Mouse (Mus musculus) Patski (cell line): Measurements from ENCODE around the gene Pkp3. TPM values are rescaled to one million over a fixed set of nuclear protein-coding genes. Genes with fewer than 3 reads are reported as not detected.

Source experiments
- ATAC-seq: fragments of 100-300 bp; one replicate; pipeline ENCODE4 v1.8.0; 2021
- CTCF ChIA-PET: fragments of 350-600 bp; sonication (Branson Sonifier 250); formaldehyde crosslinking; loops from one replicate; lab custom pipeline; 2022; ENCODE audit warnings: inconsistent platforms; lab: Charles Lee
- POLR2A ChIA-PET: fragments of 350-600 bp; sonication (Branson Sonifier 250); formaldehyde crosslinking; loops from one replicate; lab custom pipeline; 2022; ENCODE audit warnings: antibody characterized with exemption, inconsistent platforms; lab: Charles Lee
- DNase-seq: peaks from one replicate; pipeline ENCODE4 v3.0.0-alpha.2; 2011; ENCODE audit warnings: low read depth, low spot score
- H3K27me3 ChIP-seq: fragments of 371-371 bp; one replicate; pipeline ENCODE4 v1.5.1; 2021
- CTCF ChIP-seq: fragments of 100-300 bp; IDR thresholded peaks from one replicate; pipeline ENCODE4 v1.5.1; 2021
- in situ Hi-C: fragments of 300-500 bp; cut with MboI; formaldehyde crosslinking; loops from 3 replicates; pipeline ENCODE4 v1.11.1; 2018; ENCODE audit warnings: low pct_unique_long_range_greater_than_20kb, mixed read lengths
- polyA plus RNA-seq: library from polyadenylated mRNA; unstranded; gene quantifications from one replicate; pipeline ENCODE4 v1.2.3, GENCODE M21; 2021

Pkp3 gene
- polyA plus RNA-seq, 1 experiment from 2014 or later = 2.2 TPM

DNA sequence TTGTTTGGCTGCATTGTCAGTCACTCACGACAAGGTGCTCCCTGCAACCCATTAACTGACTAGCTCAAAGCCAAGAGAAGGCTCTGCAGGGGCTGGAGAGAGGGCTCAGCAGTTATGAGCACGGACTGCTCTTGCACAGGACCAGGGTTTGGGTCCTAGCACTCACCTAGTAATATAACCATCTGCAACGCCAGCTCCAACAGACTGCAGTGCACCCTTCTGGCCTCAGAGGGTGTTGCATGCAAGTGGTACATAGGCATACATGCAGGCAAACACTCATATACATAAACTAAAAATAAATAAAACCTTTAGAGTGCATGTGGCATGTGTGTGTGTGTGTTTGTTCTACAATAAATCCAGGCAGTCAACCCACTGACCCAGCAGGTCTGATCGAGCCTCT is 22.2 kb upstream of the Pkp3 start:
- no peaks in the 10 kb centered on the region for H3K27me3 ChIP-seq
- ATAC-seq (no peak), DNase-seq (no peak)
- ChIA-PET CTCF (interaction anchor here (1.3 kb wide), 1 partner anchor 120 kb away, joined by 3 read pairs; no protein-coding TSS in a partner anchor), POLR2A (no interaction called here)
- in situ Hi-C loops = loop anchor here (5.0 to 10.0 kb wide), 2 partner anchors 119 to 213 kb away; partner anchors contain the start of gene Rnh1
- no peak for TF ChIP-seq CTCF

DNA sequence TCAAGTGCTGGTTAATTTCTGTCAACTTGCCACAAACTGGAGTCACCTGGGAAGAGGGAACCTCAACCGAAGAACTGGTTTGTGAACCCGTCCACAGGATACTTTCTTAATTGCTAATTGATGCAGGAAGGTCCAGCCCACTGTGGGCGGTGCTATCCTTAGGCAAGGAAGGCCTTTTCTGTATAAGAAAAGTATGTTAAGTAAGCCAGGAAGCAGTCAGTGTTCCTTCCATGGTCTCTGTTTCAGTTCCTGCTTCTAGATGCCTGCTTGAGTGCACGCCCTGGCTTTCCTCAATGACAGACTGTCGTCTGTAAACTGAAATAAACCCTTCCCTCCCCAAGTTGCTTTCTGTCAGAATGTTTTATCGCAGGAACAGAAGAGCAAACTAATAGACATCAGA is 21.0 kb upstream of the Pkp3 start:
- in situ Hi-C loops = loop anchor here (5.0 to 10.0 kb wide), 2 partner anchors 118 to 215 kb away; partner anchors contain the start of gene Rnh1
- POLR2A ChIA-PET = no interaction called here
- no peaks in the 10 kb centered on the region for H3K27me3 ChIP-seq
- ATAC-seq (no peak), DNase-seq (no peak)
- CTCF ChIA-PET = no interaction called here
- TF ChIP-seq CTCF = no peak

DNA sequence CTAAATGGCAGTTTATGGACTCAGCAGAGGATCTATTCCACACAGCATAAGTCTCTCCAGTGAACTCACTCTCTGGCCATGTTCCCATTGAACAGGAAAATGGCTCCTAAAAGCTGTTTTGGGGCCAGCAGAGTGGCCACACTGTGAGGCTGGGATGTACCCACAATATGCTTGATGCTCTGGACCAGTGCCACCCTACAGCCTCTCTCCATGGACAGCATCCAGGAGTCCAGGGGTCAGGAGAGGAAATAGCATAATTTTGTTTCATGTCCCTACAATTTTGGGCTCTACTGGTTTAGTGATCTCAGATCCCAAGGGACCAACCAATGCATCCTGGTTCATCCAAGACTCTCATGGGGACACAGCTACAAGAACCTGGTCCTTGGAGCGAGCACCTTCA is 20.5 kb upstream of the Pkp3 start:
- DNase-seq (no peak), ATAC-seq (no peak)
- ChIA-PET POLR2A (no interaction called here), CTCF (no interaction called here)
- no peaks in the 10 kb centered on the region for H3K27me3 ChIP-seq
- no peak for TF ChIP-seq CTCF
- in situ Hi-C loops = loop anchor here (5.0 to 10.0 kb wide), 2 partner anchors 117 to 215 kb away; partner anchors contain the start of gene Rnh1

DNA sequence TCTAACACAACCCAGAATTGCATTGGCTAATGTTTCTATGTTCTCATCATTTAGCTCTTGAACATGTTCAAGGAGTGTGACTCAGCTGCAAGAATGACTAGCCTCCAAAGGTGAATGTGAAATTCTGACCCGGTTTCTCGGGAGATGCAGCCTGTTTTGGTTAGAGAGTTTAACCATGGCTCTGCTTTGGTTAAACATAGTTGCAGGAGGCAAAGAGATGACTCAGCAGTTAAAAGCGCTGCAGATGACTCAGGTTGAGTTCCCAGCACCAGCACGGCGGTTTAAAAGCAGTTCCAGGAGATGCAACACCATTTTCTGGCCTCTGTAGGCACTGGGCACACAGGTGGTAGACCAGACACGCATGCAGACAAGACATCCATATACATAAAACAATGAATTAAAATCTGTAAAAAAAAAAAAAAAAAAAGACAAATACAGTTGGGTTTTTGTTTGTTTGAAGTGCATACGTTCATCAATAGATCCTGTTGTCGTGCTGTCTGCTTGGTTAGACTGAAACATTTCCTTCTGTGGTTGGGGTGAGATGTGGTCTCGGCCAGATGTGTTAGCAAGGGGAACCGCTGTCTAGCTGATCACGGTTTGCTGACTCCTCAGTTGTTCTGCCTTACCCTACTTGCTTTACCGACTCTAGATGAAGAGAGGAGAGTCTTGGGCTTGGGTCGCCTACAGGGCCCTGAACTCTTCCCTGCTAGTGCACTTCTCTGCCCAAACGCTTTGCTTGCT is 19.2 kb upstream of the Pkp3 start:
- DNase-seq = no peak
- POLR2A ChIA-PET = interaction anchor here (0.7 kb wide), 1 partner anchor 32 kb away, joined by 7 read pairs; no protein-coding TSS in a partner anchor
- peak; percentile 22 for ATAC-seq
- in situ Hi-C loops = loop anchor here (5.0 to 10.0 kb wide), 2 partner anchors 116 to 216 kb away; partner anchors contain the start of gene Rnh1
- TF ChIP-seq CTCF = no peak
- H3K27me3 ChIP-seq = no peaks in the 10 kb centered on the region
- CTCF ChIA-PET = no interaction called here

DNA sequence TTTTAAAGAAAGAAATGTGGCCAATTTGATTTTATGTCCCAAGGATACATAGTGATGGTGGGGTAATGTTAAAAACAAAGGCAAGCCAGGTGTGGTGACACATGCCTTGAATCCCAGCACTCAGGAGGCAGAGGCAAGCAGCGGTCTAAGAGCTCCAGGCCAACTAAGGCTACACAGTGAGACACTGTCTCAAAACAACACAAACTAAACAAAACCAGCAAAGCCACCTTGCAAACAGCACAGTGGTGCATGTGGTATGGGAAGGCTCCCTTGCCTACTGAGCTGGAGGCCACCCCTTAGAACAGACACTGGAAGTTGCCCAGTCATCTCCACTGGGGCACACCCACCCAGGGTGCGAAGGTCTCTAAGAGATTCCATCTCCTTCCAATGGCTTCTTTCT is 18.1 kb upstream of the Pkp3 start:
- in situ Hi-C loops = loop anchor here (5.0 to 10.0 kb wide), 2 partner anchors 115 to 218 kb away; partner anchors contain the start of gene Rnh1
- CTCF ChIA-PET = interaction anchor here (1.2 to 1.7 kb wide), 5 partner anchors 10 to 152 kb away, joined by 3 to 6 read pairs (median 5); no protein-coding TSS in a partner anchor

DNA sequence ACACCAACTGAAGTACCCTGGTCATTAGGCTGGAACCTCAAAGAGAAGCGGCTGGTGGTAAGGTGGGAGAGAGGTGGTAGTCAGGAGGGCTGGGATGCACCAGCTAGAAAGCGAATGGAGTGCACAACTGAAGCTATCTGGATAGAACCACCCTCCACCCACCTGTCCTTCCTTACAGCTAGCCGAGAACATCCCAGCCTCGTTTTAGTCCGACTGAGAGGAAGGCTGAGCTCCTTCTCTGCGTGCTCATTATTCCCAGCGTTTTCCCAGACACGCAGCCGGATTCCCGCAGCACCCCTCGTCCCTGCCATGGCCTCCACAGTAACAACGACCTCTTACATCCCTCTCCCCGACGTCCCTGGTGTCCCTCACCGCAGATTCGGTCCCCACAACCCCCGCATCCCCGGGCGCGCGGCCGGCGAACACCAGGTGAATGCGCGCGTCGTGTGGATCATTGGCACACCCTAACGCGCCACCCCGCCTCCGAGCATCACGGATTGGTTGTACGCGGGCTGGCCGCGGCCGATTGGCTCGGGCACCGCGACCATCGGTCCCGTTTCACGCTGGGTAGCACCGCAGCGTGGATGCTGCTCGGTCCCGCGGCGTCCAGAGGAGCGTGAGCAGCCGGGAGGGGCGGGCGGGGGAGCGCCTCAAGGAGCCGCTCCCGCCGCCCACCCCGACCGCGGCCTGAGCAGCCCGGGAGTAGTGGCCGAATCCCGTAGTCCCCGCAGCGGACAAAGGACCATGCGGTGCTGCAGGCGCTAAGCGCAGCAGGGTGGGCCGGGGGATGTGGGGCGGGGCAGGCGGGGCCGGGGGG is 17.4 kb upstream of the Pkp3 start, which contains the start of gene B4galnt4:
Gene B4galnt4 (plus strand): TSS at position 679 of the 817 bp plus-strand sequence.
- ATAC-seq (peak; percentile 63), DNase-seq (no peak)
- CTCF ChIA-PET = interaction anchor here (1.2 to 1.7 kb wide), 6 partner anchors 9 to 152 kb away, joined by 3 to 6 read pairs (median 4); no protein-coding TSS in a partner anchor
- TF ChIP-seq CTCF = no peak
- POLR2A ChIA-PET = interaction anchor here (1.2 to 1.3 kb wide), 2 partner anchors 12 to 52 kb away, joined by 3 read pairs; no protein-coding TSS in a partner anchor
- in situ Hi-C loops = no loop called here
- no peaks in the 10 kb centered on the region for H3K27me3 ChIP-seq

More for the DNA sequence above, 18.1 kb upstream of the Pkp3 start:
- ATAC-seq (no peak), DNase-seq (no peak)
- POLR2A ChIA-PET = interaction anchor here (0.9 to 1.3 kb wide), 2 partner anchors 11 to 133 kb away, joined by 3 read pairs; no protein-coding TSS in a partner anchor
- H3K27me3 ChIP-seq = no peaks in the 10 kb centered on the region
- TF ChIP-seq CTCF = no peak

DNA sequence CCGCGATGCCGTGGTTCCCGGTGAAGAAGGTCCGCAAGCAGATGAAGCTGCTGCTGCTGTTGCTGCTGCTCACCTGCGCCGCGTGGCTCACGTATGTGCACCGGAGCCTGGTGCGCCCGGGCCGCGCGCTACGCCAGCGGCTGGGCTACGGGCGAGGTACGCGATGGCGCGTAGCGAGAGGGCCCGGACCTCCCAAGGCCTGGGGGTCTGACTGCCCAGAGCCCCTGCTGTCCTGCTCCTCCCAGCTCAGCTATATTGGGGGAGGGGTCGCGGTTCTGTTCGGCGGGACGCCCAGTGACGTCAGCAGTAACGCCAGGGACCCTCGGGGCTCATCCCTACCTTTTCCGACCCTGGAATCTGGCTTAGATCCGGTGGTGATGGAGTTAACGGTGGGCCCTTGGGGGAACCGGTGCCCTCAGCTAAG is 16.7 kb upstream of the Pkp3 start:
- ChIA-PET CTCF (interaction anchor here (0.8 to 1.7 kb wide), 4 partner anchors 9 to 153 kb away, joined by 3 to 5 read pairs (median 3); no protein-coding TSS in a partner anchor), POLR2A (interaction anchor here (1.2 kb wide), 1 partner anchor 53 kb away, joined by 3 read pairs; no protein-coding TSS in a partner anchor)
- DNase-seq (no peak), ATAC-seq (no peak)
- in situ Hi-C loops = no loop called here
- H3K27me3 ChIP-seq = no peaks in the 10 kb centered on the region
- TF ChIP-seq CTCF = no peak

DNA sequence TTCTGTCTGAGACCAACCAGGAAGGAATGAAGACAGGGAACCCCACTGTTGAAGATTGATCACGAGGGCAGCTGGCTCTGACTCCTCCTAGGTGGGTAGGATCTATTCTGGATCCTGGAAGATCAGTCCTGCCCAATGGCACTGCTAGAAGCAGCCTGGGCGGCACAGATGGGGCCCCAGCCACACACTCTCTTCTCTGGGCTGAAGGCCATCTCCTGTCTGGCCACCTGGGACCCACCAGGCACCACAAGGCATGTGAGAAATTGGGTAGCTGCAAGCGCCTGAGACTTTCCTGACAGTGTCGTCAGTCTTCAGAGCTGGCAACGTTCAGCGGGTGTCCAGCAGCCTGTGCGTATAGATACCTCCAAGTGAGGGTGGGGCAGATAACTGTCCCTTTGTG is 15.5 kb upstream of the Pkp3 start:
- ChIA-PET CTCF (interaction anchor here (1.6 kb wide), 1 partner anchor 14 kb away, joined by 3 read pairs; no protein-coding TSS in a partner anchor), POLR2A (no interaction called here)

DNA sequence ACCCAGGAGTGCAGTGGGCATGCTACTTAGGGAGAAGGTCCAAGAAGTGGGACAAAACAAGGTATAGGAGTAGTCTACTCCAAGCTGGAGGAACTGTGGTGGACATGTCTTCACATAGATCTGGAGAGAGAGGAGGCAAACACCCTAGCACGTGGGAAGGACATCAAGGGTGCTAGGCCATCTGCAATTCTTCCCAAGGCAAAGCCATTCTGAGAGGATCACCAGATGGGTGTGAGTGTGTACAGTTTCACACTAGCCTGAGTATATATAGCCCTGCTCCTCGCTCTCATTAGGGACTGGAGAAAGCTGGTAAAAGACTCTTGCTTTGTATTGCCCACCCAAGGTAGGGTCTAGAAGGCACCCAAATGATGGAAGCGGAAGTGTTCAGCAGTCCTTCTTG is 14.7 kb upstream of the Pkp3 start:
- no peak for DNase-seq
- ChIA-PET CTCF (no interaction called here), POLR2A (no interaction called here)
- H3K27me3 ChIP-seq = peaks cover under 1% of the 10 kb centered on the region
- no peak for ATAC-seq
- in situ Hi-C loops = no loop called here
- TF ChIP-seq CTCF = no peak

More for the DNA sequence above, 15.5 kb upstream of the Pkp3 start:
- no peak for DNase-seq
- no peaks in the 10 kb centered on the region for H3K27me3 ChIP-seq
- TF ChIP-seq CTCF = no peak
- ATAC-seq = no peak
- in situ Hi-C loops = no loop called here

DNA sequence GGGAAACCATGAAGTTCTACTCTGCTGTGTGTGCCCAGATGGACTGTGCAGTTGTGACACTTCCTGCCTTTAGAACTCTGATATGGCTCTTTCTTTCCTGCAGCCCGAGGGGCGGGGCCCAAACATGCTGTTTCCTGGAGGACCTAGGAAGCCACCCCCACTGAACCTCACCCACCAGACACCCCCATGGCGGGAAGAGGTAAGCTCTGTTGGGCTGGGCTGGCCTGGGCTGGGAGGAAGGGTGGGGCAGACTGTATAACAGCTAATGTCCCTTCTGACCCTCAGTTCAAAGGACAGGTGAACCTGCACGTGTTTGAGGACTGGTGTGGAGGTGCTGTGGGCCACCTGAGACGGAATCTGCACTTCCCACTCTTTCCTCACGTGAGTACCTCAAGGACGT is 13.8 kb upstream of the Pkp3 start:
- DNase-seq (no peak), ATAC-seq (no peak)
- TF ChIP-seq CTCF = no peak
- POLR2A ChIA-PET = interaction anchor here (0.5 kb wide), 1 partner anchor 32 kb away, joined by 3 read pairs; no protein-coding TSS in a partner anchor
- peaks cover 4% of the 10 kb centered on the region for H3K27me3 ChIP-seq
- CTCF ChIA-PET = interaction anchor here (1.2 kb wide), 1 partner anchor 15 kb away, joined by 3 read pairs; no protein-coding TSS in a partner anchor
- in situ Hi-C loops = no loop called here
